Mouse (Mus musculus) embryo, embryonic 10 days (tissue): ENCODE measurements around the gene Saa2.
"Not testable (repeated sequence)": the region's sequence is repeated elsewhere in the genome, so short reads cannot be mapped to it uniquely, and the experiment has no call there.

ENCODE experiments used
- DNase-seq: peaks from one replicate; pipeline ENCODE4 v3.0.0-alpha.2; 2015; ENCODE audit warnings: low spot score

Saa2 gene

GRCm38 (mm10) chr7:46751490-46751889 lies at the start of gene Saa2:
Saa2 (plus strand) TSS chr7:46751790.
- no peak for DNase-seq

- DNase-seq = peak; percentile 97
Measured at GRCm38 (mm10) chr7:46710390-46710844, 41.2 kb upstream of the Saa2 start, which contains the start of gene Saal1. Saal1 (minus strand) TSS chr7:46710680.

GRCm38 (mm10) chr7:46712250-46712649 lies 39.3 kb upstream of the Saa2 start:
- no peak for DNase-seq

GRCm38 (mm10) chr7:46714518-46714917 lies 37.1 kb upstream of the Saa2 start:
- DNase-seq = peak; percentile 76

GRCm38 (mm10) chr7:46715600-46715999 lies 36.0 kb upstream of the Saa2 start, which contains the start of gene Saa3:
Saa3 (minus strand) TSS chr7:46715700.
- no peak for DNase-seq

- no peak for DNase-seq
Measured at GRCm38 (mm10) chr7:46716897-46717296, 34.7 kb upstream of the Saa2 start.

GRCm38 (mm10) chr7:46718591-46719270 lies 32.9 kb upstream of the Saa2 start:
- DNase-seq = no peak

- no peak for DNase-seq
Measured at GRCm38 (mm10) chr7:46719526-46719925, 32.1 kb upstream of the Saa2 start.

GRCm38 (mm10) chr7:46720460-46720859 lies 31.1 kb upstream of the Saa2 start:
- DNase-seq = no peak

- DNase-seq = no peak
Measured at GRCm38 (mm10) chr7:46723354-46723753, 28.2 kb upstream of the Saa2 start.

- no peak for DNase-seq
Measured at GRCm38 (mm10) chr7:46723849-46724248, 27.7 kb upstream of the Saa2 start.

- DNase-seq = no peak
Measured at GRCm38 (mm10) chr7:46724396-46724795, 27.2 kb upstream of the Saa2 start.

- no peak for DNase-seq
Measured at GRCm38 (mm10) chr7:46727584-46727983, 24.0 kb upstream of the Saa2 start.

GRCm38 (mm10) chr7:46732458-46732857 lies 19.1 kb upstream of the Saa2 start, which contains the start of gene Saa4:
Saa4 (minus strand) TSS chr7:46732603.
- no peak for DNase-seq

- no peak for DNase-seq
Measured at GRCm38 (mm10) chr7:46734983-46735382, 16.6 kb upstream of the Saa2 start.

- no peak for DNase-seq
Measured at GRCm38 (mm10) chr7:46738561-46739460, 12.8 kb upstream of the Saa2 start.

GRCm38 (mm10) chr7:46740041-46740440 lies 11.5 kb upstream of the Saa2 start:
- not testable (repeated sequence) for DNase-seq

GRCm38 (mm10) chr7:46742880-46743279 lies 8.7 kb upstream of the Saa2 start, which contains the start of gene Saa1:
Saa1 (minus strand) TSS chr7:46742980.
- DNase-seq = not testable (repeated sequence)

- DNase-seq = no peak
Measured at GRCm38 (mm10) chr7:46745816-46746215, 5.8 kb upstream of the Saa2 start.

GRCm38 (mm10) chr7:46746381-46746780 lies 5.2 kb upstream of the Saa2 start:
- no peak for DNase-seq

- DNase-seq = no peak
Measured at GRCm38 (mm10) chr7:46748459-46748858, 3.1 kb upstream of the Saa2 start.

GRCm38 (mm10) chr7:46761049-46761795 lies 9.6 kb downstream of the Saa2 start:
- DNase-seq = no peak
